Mouse (Mus musculus): ENCODE data around the gene Hemgn. TPM values are rescaled to one million over a fixed set of nuclear protein-coding genes. Genes with fewer than 3 reads are reported as not detected.

Gene Hemgn
- polyA plus RNA-seq, 1 experiment from 2014 or later, result 3.6 TPM

GRCm38 (mm10) chr4:46374455-46374854 is 38.9 kb downstream of the Hemgn start:
- H3K4me1 ChIP-seq, result peaks cover 11% of the 10 kb centered on the region
- peaks cover 22% of the 10 kb centered on the region for H3K27me3 ChIP-seq
- 51% methylated on average over 6 of the region's 6 CpGs for WGBS
- H3K36me3 ChIP-seq, result peaks cover 30% of the 10 kb centered on the region
- no peak for ATAC-seq (ENCODE audit: low FRiP score, low read depth)
- no peak overlapping the region for H3K9ac ChIP-seq (replicated peaks)
- peak overlapping the region; percentile 33; the same call in 1 of the 2 replicates for H3K4me3 ChIP-seq
- peak overlapping the region; percentile 58 for H3K4me2 ChIP-seq (replicated peaks)
- no peaks in the 10 kb centered on the region for H3K9me3 ChIP-seq
- H3K27ac ChIP-seq (replicated peaks), result no peak overlapping the region

- Histone ChIP-seq H3K9ac (replicated peaks) (0 out of 2 replicates have a peak overlapping the region, but pooled peaks have one; percentile 20), H3K4me1 (peaks cover 17% of the 10 kb centered on the region), H3K36me3 (0 out of 2 replicates have a peak, but pooled peaks cover 4% of the 10 kb centered on the region), H3K4me2 (replicated peaks) (peak overlapping the region; percentile 24; the same call in 1 of the 2 replicates), H3K27ac (replicated peaks) (no peak overlapping the region), H3K9me3 (no peaks in the 10 kb centered on the region), H3K4me3 (no peak overlapping the region), H3K27me3 (peaks cover 42% of the 10 kb centered on the region)
- 3% methylated on average over 18 of the region's 19 CpGs for WGBS
- ATAC-seq (ENCODE audit: low FRiP score, low read depth), result 0 out of 2 replicates have a peak, but pooled peaks have one; percentile 44
These were observed 42.3 kb downstream of the Hemgn start for GRCm38 (mm10) chr4:46371030-46371429.

- Histone ChIP-seq H3K4me3 (no peak overlapping the region), H3K27ac (replicated peaks) (no peak overlapping the region), H3K9ac (replicated peaks) (no peak overlapping the region), H3K36me3 (no peaks in the 10 kb centered on the region), H3K4me1 (peaks cover 17% of the 10 kb centered on the region), H3K4me2 (replicated peaks) (no peak overlapping the region), H3K9me3 (no peaks in the 10 kb centered on the region), H3K27me3 (peaks cover 48% of the 10 kb centered on the region)
- 56% methylated on average over 6 of the region's 6 CpGs for WGBS
- no peak for ATAC-seq (ENCODE audit: low FRiP score, low read depth)
These were observed 42.9 kb downstream of the Hemgn start for GRCm38 (mm10) chr4:46370406-46370805.

GRCm38 (mm10) chr4:46369070-46369469 is 44.2 kb downstream of the Hemgn start:
- Histone ChIP-seq H3K27ac (replicated peaks) (no peak overlapping the region), H3K27me3 (peaks cover 55% of the 10 kb centered on the region), H3K4me2 (replicated peaks) (no peak overlapping the region), H3K4me3 (no peak overlapping the region), H3K9ac (replicated peaks) (no peak overlapping the region), H3K4me1 (peaks cover 12% of the 10 kb centered on the region; the same call in 1 of the 2 replicates), H3K9me3 (0 out of 2 replicates have a peak, but pooled peaks cover 3% of the 10 kb centered on the region), H3K36me3 (no peaks in the 10 kb centered on the region)
- 68% methylated on average over 4 of the region's 4 CpGs for WGBS
- ATAC-seq (ENCODE audit: low FRiP score, low read depth), result no peak

- 0 out of 2 replicates have a peak, but pooled peaks cover 3% of the 10 kb centered on the region for H3K9me3 ChIP-seq
- H3K4me2 ChIP-seq (replicated peaks), result no peak overlapping the region
- 15% methylated on average over 12 of the region's 12 CpGs for WGBS
- H3K4me3 ChIP-seq, result no peak overlapping the region
- H3K36me3 ChIP-seq, result no peaks in the 10 kb centered on the region
- peaks cover 55% of the 10 kb centered on the region for H3K27me3 ChIP-seq
- peaks cover 12% of the 10 kb centered on the region; the same call in 1 of the 2 replicates for H3K4me1 ChIP-seq
- peak; percentile 54; the same call in 1 of the 2 replicates for ATAC-seq (ENCODE audit: low FRiP score, low read depth)
- no peak overlapping the region for H3K27ac ChIP-seq (replicated peaks)
- no peak overlapping the region for H3K9ac ChIP-seq (replicated peaks)
These were observed 45.8 kb downstream of the Hemgn start for GRCm38 (mm10) chr4:46367487-46367959.

- no peak for ATAC-seq (ENCODE audit: low FRiP score, low read depth)
- 79% methylated on average over 2 of the region's 2 CpGs for WGBS
These were observed 48.9 kb downstream of the Hemgn start for GRCm38 (mm10) chr4:46364360-46364759.

GRCm38 (mm10) chr4:46361258-46361657 is 52.0 kb downstream of the Hemgn start:
- 0 out of 2 replicates have a peak, but pooled peaks cover 3% of the 10 kb centered on the region for H3K9me3 ChIP-seq
- ATAC-seq (ENCODE audit: low FRiP score, low read depth), result no peak
- 83% methylated on average over 5 of the region's 5 CpGs for WGBS

More at GRCm38 (mm10) chr4:46364360-46364759, 48.9 kb downstream of the Hemgn start:
- H3K36me3 ChIP-seq, result no peaks in the 10 kb centered on the region
- no peak overlapping the region for H3K9ac ChIP-seq (replicated peaks)
- peaks cover 6% of the 10 kb centered on the region; the same call in 1 of the 2 replicates for H3K4me1 ChIP-seq
- H3K27ac ChIP-seq (replicated peaks), result no peak overlapping the region
- peaks cover 35% of the 10 kb centered on the region for H3K27me3 ChIP-seq
- H3K9me3 ChIP-seq, result 0 out of 2 replicates have a peak, but pooled peaks cover 3% of the 10 kb centered on the region
- H3K4me3 ChIP-seq, result no peak overlapping the region
- H3K4me2 ChIP-seq (replicated peaks), result no peak overlapping the region

GRCm38 (mm10) chr4:46359539-46360253 is 53.6 kb downstream of the Hemgn start:
- Histone ChIP-seq H3K4me3 (no peak overlapping the region), H3K9ac (replicated peaks) (no peak overlapping the region), H3K36me3 (no peaks in the 10 kb centered on the region), H3K4me2 (replicated peaks) (no peak overlapping the region), H3K9me3 (0 out of 2 replicates have a peak, but pooled peaks cover 3% of the 10 kb centered on the region), H3K4me1 (no peaks in the 10 kb centered on the region), H3K27me3 (peaks cover 30% of the 10 kb centered on the region), H3K27ac (replicated peaks) (no peak overlapping the region)
- 78% methylated on average over 12 of the region's 12 CpGs for WGBS
- no peak for ATAC-seq (ENCODE audit: low FRiP score, low read depth)

More at GRCm38 (mm10) chr4:46361258-46361657, 52.0 kb downstream of the Hemgn start:
- H3K27me3 ChIP-seq, result peaks cover 28% of the 10 kb centered on the region
- H3K4me1 ChIP-seq, result no peaks in the 10 kb centered on the region
- H3K4me3 ChIP-seq, result no peak overlapping the region
- no peak overlapping the region for H3K9ac ChIP-seq (replicated peaks)
- H3K4me2 ChIP-seq (replicated peaks), result no peak overlapping the region
- no peaks in the 10 kb centered on the region for H3K36me3 ChIP-seq
- H3K27ac ChIP-seq (replicated peaks), result no peak overlapping the region

- no peak for ATAC-seq (ENCODE audit: low FRiP score, low read depth)
- H3K4me2 ChIP-seq (replicated peaks), result no peak overlapping the region
- H3K9ac ChIP-seq (replicated peaks), result no peak overlapping the region
- peaks cover 56% of the 10 kb centered on the region for H3K27me3 ChIP-seq
- H3K4me3 ChIP-seq, result no peak overlapping the region
- WGBS, result 51% methylated on average over 12 of the region's 12 CpGs
- H3K4me1 ChIP-seq, result peaks cover 9% of the 10 kb centered on the region
- no peak overlapping the region for H3K27ac ChIP-seq (replicated peaks)
- no peaks in the 10 kb centered on the region for H3K36me3 ChIP-seq
- H3K9me3 ChIP-seq, result no peaks in the 10 kb centered on the region
These were observed 56.8 kb downstream of the Hemgn start for GRCm38 (mm10) chr4:46356351-46357133.

- no peaks in the 10 kb centered on the region for H3K9me3 ChIP-seq
- peaks cover 88% of the 10 kb centered on the region for H3K27me3 ChIP-seq
- no peaks in the 10 kb centered on the region for H3K36me3 ChIP-seq
- 5% methylated on average over 10 of the region's 10 CpGs for WGBS
- no peak for ATAC-seq (ENCODE audit: low FRiP score, low read depth)
- H3K27ac ChIP-seq (replicated peaks), result no peak overlapping the region
- H3K9ac ChIP-seq (replicated peaks), result no peak overlapping the region
- H3K4me3 ChIP-seq, result no peak overlapping the region
- H3K4me2 ChIP-seq (replicated peaks), result no peak overlapping the region
- H3K4me1 ChIP-seq, result peaks cover 9% of the 10 kb centered on the region
These were observed 60.3 kb downstream of the Hemgn start for GRCm38 (mm10) chr4:46353045-46353444.

GRCm38 (mm10) chr4:46349530-46349929 is 63.8 kb downstream of the Hemgn start:
- Histone ChIP-seq H3K27ac (replicated peaks) (no peak overlapping the region), H3K9ac (replicated peaks) (no peak overlapping the region), H3K36me3 (no peaks in the 10 kb centered on the region), H3K4me3 (no peak overlapping the region), H3K4me1 (peaks cover 13% of the 10 kb centered on the region), H3K27me3 (peaks cover 90% of the 10 kb centered on the region), H3K4me2 (replicated peaks) (no peak overlapping the region), H3K9me3 (no peaks in the 10 kb centered on the region)
- ATAC-seq (ENCODE audit: low FRiP score, low read depth), result no peak
- 34% methylated on average over 5 of the region's 5 CpGs for WGBS

- Histone ChIP-seq H3K9me3 (no peaks in the 10 kb centered on the region), H3K9ac (replicated peaks) (no peak overlapping the region), H3K27me3 (peaks cover 94% of the 10 kb centered on the region), H3K36me3 (no peaks in the 10 kb centered on the region), H3K4me1 (peaks cover 19% of the 10 kb centered on the region), H3K4me3 (no peak overlapping the region), H3K4me2 (replicated peaks) (no peak overlapping the region), H3K27ac (replicated peaks) (no peak overlapping the region)
- whole genome bisulfite sequencing, result 12% methylated on average over 9 of the region's 9 CpGs
- ATAC-seq (ENCODE audit: low FRiP score, low read depth), result no peak
These were observed 64.4 kb downstream of the Hemgn start for GRCm38 (mm10) chr4:46348897-46349296.
